Mouse (Mus musculus): ENCODE measurements around the gene Tnfrsf22.
"Not testable (repeated sequence)": the region's sequence is repeated elsewhere in the genome, so short reads cannot be mapped to it uniquely, and the experiment has no call there.

Gene Tnfrsf22

DNA sequence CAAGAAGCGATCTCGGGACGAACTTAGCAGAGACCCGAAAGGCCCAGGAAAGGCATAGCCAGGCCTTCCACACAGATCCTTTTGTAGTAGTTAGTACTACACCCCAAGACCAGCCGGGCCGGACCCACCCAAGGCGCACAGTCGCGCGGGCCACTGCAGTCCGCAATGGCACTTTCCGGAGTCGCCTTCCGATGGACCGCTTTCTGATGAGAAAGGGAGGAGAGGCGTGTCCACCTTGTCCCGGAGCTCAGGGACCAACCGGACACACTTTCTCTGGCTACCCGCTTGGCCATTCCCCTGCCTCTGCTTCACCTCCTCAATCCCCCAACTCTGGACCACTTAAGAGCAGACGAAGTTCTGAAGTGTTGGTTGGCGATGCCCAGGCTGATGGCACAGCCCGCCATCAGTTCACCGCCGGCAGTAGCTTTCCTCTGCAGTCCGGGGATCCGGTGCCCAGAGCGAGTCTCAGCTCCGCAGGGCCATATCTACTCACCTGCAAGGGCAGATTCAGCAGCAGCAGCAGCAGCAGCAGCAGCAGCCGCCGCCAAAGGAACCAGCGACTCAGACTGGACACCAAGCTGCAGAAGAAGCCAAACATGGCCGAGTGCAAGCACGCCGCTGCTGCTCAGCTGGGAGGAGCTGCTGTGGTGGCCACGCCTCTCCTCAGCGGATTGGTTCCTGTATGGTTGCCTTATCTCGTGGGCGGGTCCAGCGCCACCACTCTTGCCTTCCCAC lies at the start of gene Tnfrsf22:
Tnfrsf22 (minus strand) TSS at position 628 of the 735 bp plus-strand sequence.
- DNase-seq: peak; percentile 88 to 92

DNA sequence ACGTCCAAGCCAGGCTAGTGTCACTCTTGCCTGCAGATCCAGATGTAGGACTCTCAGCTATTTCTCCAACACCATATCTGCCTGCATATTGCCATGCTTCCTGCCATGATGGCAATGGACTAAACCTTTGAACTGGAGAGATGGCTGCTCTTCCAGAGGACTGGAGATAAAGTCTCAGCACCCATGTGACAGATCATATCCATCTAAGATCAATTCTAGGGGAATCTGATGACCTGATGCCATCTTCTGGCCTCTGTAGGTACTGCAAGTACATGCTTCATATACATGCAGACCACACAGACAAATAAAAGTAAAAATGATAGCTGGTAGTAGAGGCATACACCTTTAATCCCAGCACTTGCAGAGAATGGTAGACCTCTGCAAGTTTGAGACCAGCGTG lies 46.7 kb upstream of the Tnfrsf22 start:
- DNase-seq: peak; percentile 31 to 77

DNA sequence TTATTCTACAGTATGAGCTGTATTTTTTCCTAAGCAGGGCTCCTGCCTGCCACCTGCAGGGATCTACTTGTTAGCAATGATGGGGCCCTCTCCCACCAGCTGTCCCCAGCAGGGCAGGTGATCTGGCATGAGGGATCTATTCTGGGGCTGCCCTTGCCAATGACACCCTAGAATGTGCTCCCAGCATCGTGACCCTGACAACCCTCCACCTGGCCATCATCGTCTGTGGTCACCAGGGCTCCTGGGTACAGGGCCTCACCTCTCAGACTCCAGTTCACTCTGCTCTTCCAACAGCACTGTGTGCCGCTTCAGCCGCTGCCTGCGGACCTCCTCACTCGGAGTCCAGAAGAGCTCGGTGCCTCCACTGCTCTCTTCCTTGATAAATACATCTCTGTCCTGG lies 45.1 kb upstream of the Tnfrsf22 start:
- DNase-seq: peak in 1 of 2 experiments; percentile 13

DNA sequence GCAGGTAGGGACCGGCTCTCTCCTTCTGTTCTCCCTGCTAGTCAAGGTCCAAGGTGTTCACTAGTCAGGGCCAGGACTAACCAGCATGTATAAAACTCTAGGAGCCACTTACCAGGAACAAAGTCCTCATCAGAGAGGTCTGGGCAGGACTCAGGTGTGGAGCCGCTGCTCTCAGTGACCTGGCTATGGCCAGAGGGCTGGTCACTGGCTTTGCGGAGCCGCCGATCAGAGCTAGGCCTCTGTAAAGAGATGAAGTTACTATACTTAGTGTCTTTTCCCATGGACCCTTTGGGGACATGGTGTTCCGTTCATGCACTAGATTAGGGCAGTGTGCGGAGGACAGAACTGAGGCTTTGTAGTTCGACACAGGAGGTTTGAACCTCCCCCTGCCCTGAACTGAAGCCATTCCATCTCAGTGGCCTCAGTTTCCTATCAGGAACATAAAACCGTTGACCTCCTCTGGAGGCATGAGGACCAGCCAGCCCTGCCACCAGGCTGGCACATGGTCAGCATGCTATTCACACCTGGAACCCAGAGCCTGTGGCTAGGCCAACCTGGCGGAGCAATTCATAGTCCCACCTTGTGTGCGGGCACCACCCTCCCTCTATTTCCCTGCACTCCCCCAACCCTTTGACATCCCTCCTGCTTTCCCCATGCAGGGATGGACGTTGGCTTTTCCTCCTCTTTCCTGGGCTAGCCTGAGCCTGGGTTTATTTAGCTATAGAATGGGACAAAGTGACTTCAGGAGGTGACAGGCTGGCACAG lies 43.5 kb upstream of the Tnfrsf22 start:
- peak in 1 of 2 experiments; percentile 26 for DNase-seq

DNA sequence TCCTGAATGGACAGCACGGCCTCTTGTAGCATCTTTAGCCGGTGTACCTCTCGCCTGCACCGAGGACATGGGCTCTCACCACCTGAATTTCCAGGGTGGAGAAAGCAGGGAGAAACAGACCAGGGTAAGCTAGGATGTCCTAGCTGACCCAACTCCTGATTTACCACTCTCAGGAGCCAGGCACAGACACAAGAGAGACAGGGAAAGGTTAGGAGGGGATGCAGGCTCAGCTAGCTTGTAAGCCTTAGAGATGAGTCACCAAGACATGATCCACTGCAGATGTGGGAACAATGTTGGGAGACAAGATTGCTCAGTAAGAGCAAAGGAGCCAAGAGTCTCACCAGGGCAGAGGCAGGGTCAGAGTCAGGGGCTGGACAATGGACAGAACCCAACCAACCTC lies 42.4 kb upstream of the Tnfrsf22 start:
- peak in 1 of 2 experiments; percentile 4 for DNase-seq

DNA sequence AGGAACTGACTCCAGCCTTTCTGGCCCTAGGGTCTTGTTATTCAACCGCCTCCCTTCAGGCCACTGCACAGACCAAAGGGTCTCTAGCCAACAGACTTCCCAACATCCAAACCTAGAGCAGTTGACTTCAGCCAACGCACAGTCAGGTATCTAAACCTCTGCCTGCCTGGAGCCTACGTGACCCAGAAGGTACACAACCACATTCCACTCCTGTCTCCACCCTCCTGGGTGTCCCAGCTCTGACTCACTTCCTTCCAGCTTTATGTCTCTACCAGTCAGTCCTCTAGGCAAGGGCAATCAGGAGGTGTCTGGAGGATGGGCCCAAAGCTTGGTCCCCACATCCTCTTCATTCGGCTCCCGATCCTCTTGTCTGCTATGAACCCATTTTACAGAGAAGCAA lies 41.7 kb upstream of the Tnfrsf22 start:
- DNase-seq: peak in 1 of 2 experiments; percentile 17

DNA sequence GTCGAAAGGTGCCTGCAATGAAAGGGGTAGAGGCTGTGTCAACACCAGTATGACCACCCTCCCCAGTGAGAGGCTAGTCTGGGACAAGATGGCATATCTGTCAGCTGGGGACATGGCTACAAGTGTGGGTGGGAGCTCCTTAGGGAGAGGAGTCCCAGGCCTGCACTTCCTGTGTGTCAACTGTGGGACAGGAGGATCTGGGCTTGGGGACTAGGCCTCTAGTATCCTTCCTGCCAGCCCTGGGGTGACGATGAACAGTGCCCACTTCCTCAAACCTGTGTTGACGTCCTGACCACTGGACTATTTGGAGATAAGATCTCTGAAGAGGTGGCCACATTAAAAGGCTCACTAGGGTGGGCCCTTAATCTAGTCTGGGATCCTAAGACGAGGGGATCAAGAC lies 40.5 kb upstream of the Tnfrsf22 start:
- peak in 1 of 2 experiments; percentile 34 for DNase-seq

DNA sequence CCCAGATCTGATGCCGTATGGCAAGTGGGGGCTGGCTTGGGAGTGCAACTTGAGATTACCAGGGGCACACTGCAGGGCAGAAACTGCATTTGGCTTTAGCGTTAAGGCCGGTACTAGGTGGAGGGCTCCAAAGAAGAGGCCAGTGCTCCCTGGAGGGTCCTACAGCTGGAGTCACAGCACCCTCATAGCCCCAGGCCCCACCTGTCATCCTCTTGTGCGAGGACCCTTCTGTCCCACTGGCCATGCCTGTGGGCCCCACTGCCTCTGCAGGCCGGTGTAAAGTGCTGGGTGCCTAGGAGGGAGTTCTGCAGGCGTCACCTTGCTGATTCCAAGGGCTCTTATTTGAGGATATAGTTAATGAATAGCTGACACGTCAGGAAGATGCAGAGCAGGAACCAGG lies 40.0 kb upstream of the Tnfrsf22 start:
- no peak for DNase-seq

DNA sequence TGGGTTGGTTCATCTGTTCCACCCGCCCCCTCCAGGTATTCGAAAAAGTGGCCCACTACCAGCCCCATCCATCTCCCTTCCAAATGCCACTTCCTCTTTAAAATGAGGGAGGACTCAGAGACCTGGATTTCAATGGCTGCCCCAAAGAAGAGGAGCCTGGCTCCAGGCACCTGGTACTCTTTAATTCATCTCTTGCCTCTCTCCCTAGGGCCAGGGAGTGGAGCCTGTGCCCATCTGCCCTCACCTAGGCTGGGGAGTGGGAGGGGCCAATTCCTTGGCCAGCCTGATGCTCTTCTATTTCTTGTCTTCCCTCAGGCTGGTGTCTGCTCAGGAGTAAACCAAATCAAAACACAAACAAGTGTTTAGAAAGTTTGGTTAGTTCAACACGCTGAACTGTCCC lies 37.2 kb upstream of the Tnfrsf22 start:
- peak in 1 of 2 experiments; percentile 28 for DNase-seq

DNA sequence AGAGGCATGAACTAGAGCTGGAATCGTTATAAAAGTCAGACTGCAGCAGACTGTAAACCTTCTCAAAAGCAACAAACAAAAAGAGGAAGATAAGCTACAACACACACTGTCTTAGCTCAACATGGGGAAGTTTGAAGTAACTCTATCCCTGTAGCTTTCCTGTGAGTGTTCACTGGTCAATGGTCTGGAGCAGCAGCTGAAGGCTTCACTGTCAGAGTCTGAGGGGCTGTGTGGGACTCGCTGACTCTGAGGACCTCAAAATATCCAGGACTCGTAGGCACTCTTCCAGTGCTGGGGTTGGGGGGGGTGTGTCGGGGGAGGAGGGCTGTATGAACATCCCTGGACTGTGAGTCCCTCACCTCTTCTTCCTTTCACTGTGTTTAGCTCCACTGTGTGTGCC lies 36.7 kb upstream of the Tnfrsf22 start:
- DNase-seq: not testable (repeated sequence)

DNA sequence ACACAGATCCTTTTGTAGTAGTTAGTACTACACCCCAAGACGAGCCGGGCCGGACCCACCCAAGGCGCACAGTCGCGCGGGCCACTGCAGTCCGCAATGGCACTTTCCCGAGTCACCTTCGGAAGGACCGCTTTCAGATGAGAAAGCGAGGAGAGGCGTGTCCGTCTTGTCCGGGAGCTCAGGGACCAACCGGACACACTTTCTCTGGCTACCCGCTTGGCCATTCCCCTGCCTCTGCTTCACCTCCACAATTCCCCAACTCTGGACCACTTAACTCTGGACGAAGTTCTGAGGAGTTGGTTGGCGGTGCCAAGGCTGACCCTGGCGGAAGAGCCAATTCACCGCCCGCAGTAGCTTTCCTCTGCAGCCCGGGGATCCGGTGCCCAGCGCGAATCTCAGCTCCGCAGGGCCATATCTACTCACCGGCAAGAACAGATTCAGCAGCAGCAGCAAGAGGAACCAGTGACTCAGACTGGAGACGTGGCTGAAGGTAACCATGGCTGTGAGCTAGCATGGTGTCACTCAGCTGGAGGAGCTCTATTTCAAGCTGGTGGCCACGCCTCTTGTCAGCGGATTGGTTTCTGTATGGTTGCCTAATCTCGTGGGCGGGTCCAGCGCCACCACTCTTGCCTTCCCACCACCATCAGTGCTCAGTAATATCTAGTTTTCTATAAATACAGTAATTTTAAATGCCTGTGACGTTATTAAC lies 36.1 kb upstream of the Tnfrsf22 start, which contains the start of gene Tnfrsf23:
Tnfrsf23 (minus strand) TSS at position 514 of the 709 bp plus-strand sequence.
- peak; percentile 84 to 87 for DNase-seq

DNA sequence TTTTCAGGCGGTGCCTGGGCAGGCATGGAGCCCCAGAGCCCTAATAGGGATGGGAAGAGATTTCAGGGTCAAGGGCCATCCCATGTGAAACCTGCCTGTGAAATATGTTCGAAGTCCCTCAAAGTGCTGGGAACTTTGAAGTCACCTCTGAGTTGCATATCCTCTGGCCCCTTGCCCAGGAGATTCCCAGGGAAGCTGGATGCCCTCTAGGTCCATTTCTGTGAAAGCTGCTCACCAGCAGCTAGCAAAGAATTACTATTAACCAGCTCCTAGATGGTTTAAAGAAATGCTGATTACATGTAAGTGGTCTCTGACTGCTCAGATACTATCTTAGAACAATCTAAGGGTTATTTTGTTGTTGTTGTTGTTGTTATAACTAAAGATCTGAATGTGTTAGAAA lies 35.1 kb upstream of the Tnfrsf22 start:
- DNase-seq: peak; percentile 35 to 57

DNA sequence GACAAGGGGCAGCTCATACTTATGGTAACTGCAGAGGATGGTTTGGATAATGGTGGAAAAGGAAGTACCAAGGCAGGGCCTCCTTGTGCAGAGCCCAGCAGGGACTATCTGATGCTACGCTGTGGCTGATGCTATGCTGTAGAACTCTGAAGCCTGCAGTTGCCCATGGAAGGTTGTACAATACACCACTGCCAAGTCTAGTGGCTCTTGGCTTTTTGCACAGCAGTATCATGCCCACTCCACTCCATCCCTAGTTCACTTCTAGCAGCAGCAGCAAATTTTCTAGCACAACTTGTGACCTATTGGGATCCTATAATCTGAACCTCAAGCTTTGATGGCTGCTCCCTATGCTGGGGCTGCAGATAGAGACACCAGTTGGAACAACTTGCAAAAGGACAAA lies 32.1 kb upstream of the Tnfrsf22 start:
- DNase-seq: no peak

DNA sequence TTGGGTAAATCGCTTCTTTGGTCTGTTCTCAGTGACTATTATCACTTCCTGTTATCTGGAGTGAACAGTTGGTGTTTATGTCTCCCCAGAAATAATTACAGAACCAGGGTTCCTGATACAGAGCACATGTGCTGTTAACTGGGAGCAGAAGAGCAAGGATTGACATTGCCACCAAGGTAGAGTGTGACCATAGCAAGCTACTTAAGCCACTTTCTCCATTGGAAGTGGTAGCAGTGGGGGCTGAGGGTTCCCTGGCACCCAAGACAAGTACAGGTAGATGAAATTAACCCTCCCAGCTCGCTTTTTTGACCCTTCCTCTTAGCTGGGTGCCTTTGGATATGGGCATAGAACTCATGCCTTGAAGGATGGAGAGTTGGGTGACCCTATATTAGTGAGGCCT lies 31.4 kb upstream of the Tnfrsf22 start:
- not testable (repeated sequence) for DNase-seq

DNA sequence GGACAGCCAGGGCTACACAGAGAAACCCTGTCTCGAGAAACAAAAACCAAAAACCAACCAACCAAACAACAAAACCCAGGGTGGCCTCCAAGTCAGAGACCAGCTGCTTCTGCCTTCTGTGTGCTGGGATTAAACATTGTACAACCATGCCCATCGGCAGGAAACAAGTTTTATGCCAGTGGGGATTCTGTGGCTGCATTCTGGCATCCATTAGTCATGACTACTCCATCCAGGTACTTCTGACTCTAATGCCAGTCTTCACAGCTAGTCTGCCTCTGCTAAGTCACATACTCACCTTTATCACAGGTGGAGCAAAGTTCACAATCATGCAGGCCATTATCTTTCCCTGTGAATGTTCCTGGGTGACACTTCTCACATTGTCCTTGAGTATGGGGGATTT lies 30.2 kb upstream of the Tnfrsf22 start:
- peak in 1 of 2 experiments; percentile 0 for DNase-seq

DNA sequence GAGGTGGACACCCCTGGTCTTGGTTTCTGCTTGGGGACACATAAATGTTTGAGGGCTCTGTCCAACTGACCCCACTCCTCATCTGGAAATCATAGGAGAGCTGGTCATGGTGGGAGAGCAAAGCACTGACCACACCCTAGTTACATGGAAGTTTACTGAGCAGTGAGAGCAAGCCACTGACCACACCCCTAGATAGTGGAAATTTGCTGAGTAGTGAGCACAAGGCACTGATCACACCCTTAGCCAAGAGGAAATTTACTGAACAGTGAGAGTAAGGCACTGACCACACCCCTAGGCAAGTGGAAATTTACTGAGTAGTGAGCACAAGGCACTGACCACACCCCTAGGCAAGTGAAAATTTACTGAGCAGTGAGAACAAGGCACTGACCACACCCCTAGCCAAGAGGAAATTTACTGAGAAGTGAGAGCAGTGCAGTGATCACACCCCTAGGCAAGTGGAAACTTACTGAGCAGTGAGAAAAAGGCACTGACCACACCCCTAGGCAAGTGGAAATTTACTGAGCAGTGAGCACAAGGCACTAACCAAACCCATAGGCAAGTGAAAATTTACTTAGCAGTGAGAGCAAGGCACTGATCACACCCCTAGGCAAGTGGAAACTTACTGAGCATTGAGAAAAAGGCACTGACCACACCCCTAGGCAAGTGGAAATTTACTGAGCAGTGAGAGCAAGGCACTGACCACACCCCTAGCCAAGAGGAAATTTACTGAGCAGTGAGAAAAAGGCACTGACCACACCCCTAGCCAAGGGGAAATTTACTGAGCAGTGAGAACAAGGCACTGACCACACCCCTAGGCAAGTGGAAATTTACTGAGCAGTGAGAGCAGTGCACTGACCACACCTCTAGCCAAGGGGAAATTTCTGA lies 17.2 kb upstream of the Tnfrsf22 start:
- DNase-seq: no peak

DNA sequence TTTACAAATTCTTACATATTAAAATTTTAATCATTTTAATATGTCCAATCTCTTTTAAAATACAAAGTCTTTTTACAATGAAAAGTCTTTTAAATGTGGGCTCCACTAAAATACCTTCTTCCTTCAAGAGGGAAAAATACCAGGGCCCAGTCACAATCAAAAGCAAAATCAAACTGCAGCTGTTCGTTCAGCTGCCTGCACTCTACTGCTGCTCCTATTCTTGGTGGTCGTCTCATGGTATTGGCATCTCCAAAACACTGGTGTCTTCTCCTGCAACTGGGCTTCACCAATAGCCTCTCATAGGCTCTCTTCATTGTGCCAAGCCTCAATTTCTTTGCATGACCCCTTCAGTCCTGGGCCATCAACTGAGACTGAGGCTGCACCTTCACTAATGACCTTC lies 14.0 kb upstream of the Tnfrsf22 start:
- DNase-seq: no peak

DNA sequence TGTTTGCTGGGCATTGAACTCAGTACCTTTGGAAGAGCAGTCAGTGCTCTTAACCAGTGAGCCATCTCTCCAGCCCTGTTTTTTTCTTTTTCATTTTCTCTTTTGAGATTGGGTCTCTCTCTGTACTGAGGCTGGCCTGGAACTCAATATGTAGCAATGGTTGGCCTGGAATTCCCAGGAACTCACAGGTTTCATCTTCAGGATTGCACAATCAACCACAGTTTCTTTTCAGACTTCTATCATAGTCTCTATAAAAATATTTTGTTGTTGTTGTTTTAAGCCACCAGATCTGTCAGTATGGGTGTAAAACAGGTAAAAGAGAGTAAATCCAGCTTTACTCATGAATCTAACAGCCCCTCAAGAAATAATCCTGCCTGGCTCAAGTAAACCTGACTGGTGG lies 11.3 kb upstream of the Tnfrsf22 start:
- no peak for DNase-seq

DNA sequence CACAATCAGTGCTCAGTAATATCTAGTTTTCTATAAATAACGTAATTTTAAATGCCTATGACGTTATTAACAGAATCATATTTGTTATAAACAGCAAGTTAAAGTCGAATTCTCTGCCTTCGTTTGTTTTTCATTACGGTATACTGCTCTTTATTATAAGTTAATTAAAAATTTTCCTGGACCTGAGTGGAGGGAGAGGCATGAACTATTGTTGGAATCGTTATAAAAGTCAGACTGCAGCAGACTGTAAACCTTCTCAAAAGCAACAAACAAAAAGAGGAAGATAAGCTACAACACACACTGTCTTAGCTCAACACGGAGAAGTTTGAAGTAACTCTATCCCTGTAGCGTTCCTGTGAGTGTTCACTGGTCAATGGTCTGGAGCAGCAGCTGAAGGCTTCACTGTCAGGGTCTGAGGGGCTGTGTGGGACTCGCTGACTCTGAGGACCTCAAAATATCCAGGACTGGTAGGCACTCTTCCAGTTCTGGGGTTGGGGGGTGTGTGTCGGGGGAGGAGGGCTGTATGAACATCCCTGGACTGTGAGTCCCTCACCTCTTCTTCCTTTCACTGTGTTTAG lies 397 bp upstream of the Tnfrsf22 start:
- not testable (repeated sequence) for DNase-seq

DNA sequence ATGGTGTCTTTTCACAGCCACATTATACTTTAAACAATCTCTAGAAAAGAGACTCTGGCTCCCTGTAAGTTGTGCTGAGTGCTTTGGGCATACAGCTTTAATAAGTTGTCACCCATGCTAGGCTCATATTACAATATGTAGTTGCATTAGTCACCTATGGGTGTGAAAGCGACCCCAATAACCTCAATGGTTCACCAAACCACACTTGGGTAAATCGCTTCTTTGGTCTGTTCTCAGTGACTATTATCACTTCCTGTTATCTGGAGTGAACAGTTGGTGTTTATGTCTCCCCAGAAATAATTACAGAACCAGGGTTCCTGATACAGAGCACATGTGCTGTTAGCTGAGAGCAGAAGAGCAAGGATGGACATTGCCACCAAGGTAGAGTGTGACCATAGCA lies 5.5 kb downstream of the Tnfrsf22 start:
- not testable (repeated sequence) for DNase-seq

DNA sequence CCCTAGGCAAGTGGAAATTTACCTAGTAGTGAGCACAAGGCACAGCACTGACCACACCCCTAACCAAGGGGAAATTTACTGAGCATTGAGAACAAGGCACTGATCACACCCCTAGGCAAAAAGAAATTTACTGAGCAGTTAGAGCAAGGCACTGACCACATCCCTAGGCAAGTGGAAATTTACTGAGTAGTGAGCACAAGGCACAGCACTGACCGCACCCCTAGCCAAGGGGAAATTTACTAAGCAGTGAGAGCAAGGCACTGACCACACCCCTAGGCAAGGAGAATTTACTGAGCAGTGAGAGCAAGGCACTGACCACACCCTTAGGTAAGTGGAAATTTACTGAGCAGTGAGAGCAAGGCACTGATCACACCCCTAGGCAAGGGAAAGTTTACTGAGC lies 12.8 kb downstream of the Tnfrsf22 start:
- no peak for DNase-seq

DNA sequence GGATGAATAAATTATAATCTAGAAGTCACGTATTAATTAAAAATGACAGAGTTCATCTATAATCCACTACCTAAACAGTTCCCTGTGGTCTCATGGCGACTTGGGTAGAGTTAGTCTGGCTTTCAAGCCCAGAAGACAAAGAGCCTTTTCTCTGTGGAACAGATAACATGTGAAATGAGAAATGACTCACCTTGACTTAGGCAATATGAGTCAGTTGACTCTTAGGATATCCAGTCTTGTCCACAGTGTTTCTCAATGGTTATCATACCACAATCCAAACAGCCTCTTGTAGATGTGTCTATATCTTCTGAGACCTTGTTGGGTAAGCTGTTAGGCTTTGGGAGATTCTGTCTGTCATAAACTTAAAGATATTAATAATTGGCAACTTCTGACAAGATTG lies 18.0 kb downstream of the Tnfrsf22 start:
- DNase-seq: no peak

Measured in kidney, postnatal 25 days (tissue).